Comparison of ENCODE assay signal across 11 mouse cellular contexts in the genomic region with DNA sequence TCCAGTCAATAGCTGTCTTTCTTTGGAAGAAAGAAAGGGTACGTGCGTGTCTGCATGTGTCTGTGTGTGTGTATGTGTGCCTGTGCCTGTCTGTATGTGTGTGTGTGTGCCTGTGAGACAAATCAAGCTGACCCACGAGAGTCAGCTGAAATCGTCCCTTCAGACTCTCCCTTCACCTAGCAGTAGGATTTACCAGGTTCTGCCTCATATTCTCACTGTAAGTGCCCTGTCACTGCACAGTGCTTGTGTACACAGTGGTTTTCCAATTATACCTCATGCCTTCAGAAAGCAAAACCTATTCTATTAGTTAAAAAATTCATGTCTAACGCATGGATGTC.
DNase-seq lines count a peak whose midpoint lies in the region; ATAC-seq and TF ChIP-seq lines count a peak whose summit lies in the region.
"Had no signal": no experiment of that assay in that cellular context is flagged by ENCODE, and none has a peak within 500 bp of the region (broad histone marks: within the 10 kb centered on the region; RNA-seq: fewer than 3 reads in every experiment).

No protein-coding gene starts in this region.

- peak overlapping the region; percentile 57 for H3K4me2 ChIP-seq in hindbrain, postnatal 0 days (ENCODE audit: low read depth, low read length)
- no peak overlapping the region for H3K4me2 ChIP-seq in stomach, postnatal 0 days (replicated peaks; ENCODE audit: low read depth)

- peak overlapping the region; percentile 57 for H3K9ac ChIP-seq in hindbrain, postnatal 0 days (replicated peaks; ENCODE audit: low read length)
- no peak overlapping the region for H3K9ac ChIP-seq in stomach, postnatal 0 days (ENCODE audit: low read length)

- peak overlapping the region; percentile 29 for H3K4me3 ChIP-seq in forebrain, embryonic 10.5 days
- peak overlapping the region; percentile 35 for H3K4me3 ChIP-seq in hindbrain, postnatal 0 days (ENCODE audit: low read length)
- H3K4me3 ChIP-seq in olfactory bulb, adult 2 months (ENCODE audit: insufficient read depth, low read depth, low read length), result peak overlapping the region; percentile 5; the same call in 1 of the 2 replicates
- no peak overlapping the region for H3K4me3 ChIP-seq in stomach, postnatal 0 days (ENCODE audit: low read depth, low read length)

- peak; percentile 78 for ATAC-seq in hindbrain, postnatal 0 days
- ATAC-seq in stomach, postnatal 0 days (ENCODE audit: low FRiP score, low TSS enrichment), result no peak

- no peak for TF ChIP-seq CTCF in hindbrain, postnatal 0 days (IDR thresholded peaks at IDR 0.05; ENCODE audit: low read depth)
- TF ChIP-seq CTCF in olfactory bulb, adult 2 months (IDR thresholded peaks at IDR 0.05; ENCODE audit: insufficient read depth, low read depth, low read length), result no peak
- TF ChIP-seq CTCF in stomach, postnatal 0 days (IDR thresholded peaks at IDR 0.05; ENCODE audit: low read depth), result no peak

- peak overlapping the region; percentile 79 for H3K27ac ChIP-seq in forebrain, embryonic 10.5 days
- peak overlapping the region; percentile 82 for H3K27ac ChIP-seq in hindbrain, postnatal 0 days
- H3K27ac ChIP-seq in olfactory bulb, adult 2 months (ENCODE audit: insufficient read depth, low read depth, low read length), result peak overlapping the region; percentile 71
- no peak overlapping the region for H3K27ac ChIP-seq in stomach, postnatal 0 days (replicated peaks)

- TF ChIP-seq EP300 in stomach, postnatal 0 days (optimal IDR thresholded peaks at IDR 0.05), result no peak

- peak; percentile 23 for DNase-seq in retina, embryonic 14.5 days (ENCODE audit: low spot score)
- no peak for DNase-seq in retina, postnatal 1 day
- no peak for DNase-seq in forebrain, embryonic 10.5 days (ENCODE audit: extremely low spot score, low spot score)
- DNase-seq in hindbrain, postnatal 0 days (ENCODE audit: low spot score), result peak; percentile 73
- no peak for DNase-seq in stomach, postnatal 0 days (ENCODE audit: low spot score)
- no peak for DNase-seq in layer of hippocampus, postnatal 36 days
- DNase-seq in c-Kit-positive CD71-positive TER-119-positive erythroid progenitor cells, embryonic 14.5 days (ENCODE audit: low spot score), result no peak
- DNase-seq: adrenal gland, postnatal 10 days; gastrocnemius, postnatal 25 days had no signal

- H3K4me1 ChIP-seq in forebrain, embryonic 10.5 days, result peaks cover 15% of the 10 kb centered on the region
- no peaks in the 10 kb centered on the region for H3K4me1 ChIP-seq in hindbrain, postnatal 0 days (ENCODE audit: insufficient read depth, low read length)
- 0 out of 2 replicates have a peak, but pooled peaks cover 2% of the 10 kb centered on the region for H3K4me1 ChIP-seq in olfactory bulb, adult 2 months (ENCODE audit: control insufficient read depth, insufficient read depth, low read length)
- no peaks in the 10 kb centered on the region for H3K4me1 ChIP-seq in stomach, postnatal 0 days (replicated peaks; ENCODE audit: control insufficient read depth, insufficient read depth)

- no peaks in the 10 kb centered on the region for H3K36me3 ChIP-seq in forebrain, embryonic 10.5 days (replicated peaks)
- H3K36me3 ChIP-seq in hindbrain, postnatal 0 days (ENCODE audit: insufficient read depth, low read length), result no peaks in the 10 kb centered on the region
- no peaks in the 10 kb centered on the region for H3K36me3 ChIP-seq in stomach, postnatal 0 days (ENCODE audit: control insufficient read depth, insufficient read depth, low read length)
- H3K36me3 ChIP-seq: G1E had no signal

- H3K9me3 ChIP-seq in forebrain, embryonic 10.5 days, result no peaks in the 10 kb centered on the region
- H3K9me3 ChIP-seq in hindbrain, postnatal 0 days (ENCODE audit: low read length), result no peaks in the 10 kb centered on the region
- no peaks in the 10 kb centered on the region for H3K9me3 ChIP-seq in stomach, postnatal 0 days (ENCODE audit: control insufficient read depth, low read length)
- H3K9me3 ChIP-seq: G1E had no signal

- 44% methylated on average over 5 of the region's 5 CpGs for WGBS in forebrain, embryonic 10.5 days
- 20% methylated on average over 5 of the region's 5 CpGs for WGBS in hindbrain, postnatal 0 days
- 22% methylated on average over 5 of the region's 5 CpGs for WGBS in olfactory bulb, adult 2 months
- WGBS in stomach, postnatal 0 days, result 38% methylated on average over 5 of the region's 5 CpGs

- no peak for TF ChIP-seq POLR2A in olfactory bulb, adult 2 months (IDR thresholded peaks at IDR 0.05; ENCODE audit: insufficient read depth, low read depth, low read length)

- H3K27me3 ChIP-seq in forebrain, embryonic 10.5 days (ENCODE audit: poor library complexity, severe bottlenecking), result no peaks in the 10 kb centered on the region
- no peaks in the 10 kb centered on the region for H3K27me3 ChIP-seq in hindbrain, postnatal 0 days (ENCODE audit: insufficient read depth, low read length)
- no peaks in the 10 kb centered on the region for H3K27me3 ChIP-seq in stomach, postnatal 0 days (ENCODE audit: control insufficient read depth, insufficient read depth, low read length)

Comparison
In these comparisons a context has a peak if more than half of its experiments do, and no peak if none do; other contexts are left out.
1. DNase-seq: peak in retina, embryonic 14.5 days (single experiment) and hindbrain, postnatal 0 days (single experiment); none in retina, postnatal 1 day (single experiment), forebrain, embryonic 10.5 days (single experiment), stomach, postnatal 0 days (single experiment), layer of hippocampus, postnatal 36 days (0 of 2) and c-Kit-positive CD71-positive TER-119-positive erythroid progenitor cells, embryonic 14.5 days (single experiment).